Mouse (Mus musculus) ovary, postnatal 14 days (tissue): Measurements from ENCODE around the gene Erbb2.

Source experiments
- DNase-seq: peaks from one replicate; pipeline ENCODE4 v3.0.0; 2022; ENCODE audit warnings: low spot score

The Erbb2 gene

GRCm38 (mm10) chr11:98418939-98419547 is 6.8 kb downstream of the Erbb2 start:
- DNase-seq = peak; percentile 32

GRCm38 (mm10) chr11:98426592-98426991 is 14.3 kb downstream of the Erbb2 start:
- no peak for DNase-seq

GRCm38 (mm10) chr11:98428436-98428835 is 16.2 kb downstream of the Erbb2 start:
- DNase-seq = no peak

GRCm38 (mm10) chr11:98431743-98432502 is 19.7 kb downstream of the Erbb2 start:
- DNase-seq = no peak

- DNase-seq = no peak
Measured at GRCm38 (mm10) chr11:98435723-98436122, 23.5 kb downstream of the Erbb2 start.

GRCm38 (mm10) chr11:98437441-98437840 is 25.2 kb downstream of the Erbb2 start:
- DNase-seq = no peak

- peak; percentile 99 for DNase-seq
Measured at GRCm38 (mm10) chr11:98438331-98439158, 26.3 kb downstream of the Erbb2 start, which contains the start of gene Mien1. Gene Mien1 (minus strand): TSS chr11:98438991.

- DNase-seq = no peak
Measured at GRCm38 (mm10) chr11:98443688-98444087, 31.4 kb downstream of the Erbb2 start.

- no peak for DNase-seq
Measured at GRCm38 (mm10) chr11:98445238-98445637, 33.0 kb downstream of the Erbb2 start.

- DNase-seq = no peak
Measured at GRCm38 (mm10) chr11:98445679-98446078, 33.4 kb downstream of the Erbb2 start.

- DNase-seq = no peak
Measured at GRCm38 (mm10) chr11:98446213-98446561, 33.9 kb downstream of the Erbb2 start, which contains the start of gene Grb7. Gene Grb7 (plus strand): TSS chr11:98446394.

GRCm38 (mm10) chr11:98446562-98447474 is 34.5 kb downstream of the Erbb2 start:
- DNase-seq = no peak

GRCm38 (mm10) chr11:98447475-98447834 is 35.2 kb downstream of the Erbb2 start:
- no peak for DNase-seq

- no peak for DNase-seq
Measured at GRCm38 (mm10) chr11:98448191-98448790, 36.0 kb downstream of the Erbb2 start.

- DNase-seq = no peak
Measured at GRCm38 (mm10) chr11:98449419-98449818, 37.1 kb downstream of the Erbb2 start.

GRCm38 (mm10) chr11:98449921-98450771 is 37.9 kb downstream of the Erbb2 start:
- DNase-seq = no peak

- DNase-seq = no peak
Measured at GRCm38 (mm10) chr11:98455484-98455883, 43.2 kb downstream of the Erbb2 start.

GRCm38 (mm10) chr11:98456545-98456944 is 44.3 kb downstream of the Erbb2 start:
- no peak for DNase-seq

GRCm38 (mm10) chr11:98456945-98457344 is 44.7 kb downstream of the Erbb2 start:
- no peak for DNase-seq

GRCm38 (mm10) chr11:98457367-98458120 is 45.3 kb downstream of the Erbb2 start:
- peak; percentile 84 for DNase-seq
